In the genomic region with DNA sequence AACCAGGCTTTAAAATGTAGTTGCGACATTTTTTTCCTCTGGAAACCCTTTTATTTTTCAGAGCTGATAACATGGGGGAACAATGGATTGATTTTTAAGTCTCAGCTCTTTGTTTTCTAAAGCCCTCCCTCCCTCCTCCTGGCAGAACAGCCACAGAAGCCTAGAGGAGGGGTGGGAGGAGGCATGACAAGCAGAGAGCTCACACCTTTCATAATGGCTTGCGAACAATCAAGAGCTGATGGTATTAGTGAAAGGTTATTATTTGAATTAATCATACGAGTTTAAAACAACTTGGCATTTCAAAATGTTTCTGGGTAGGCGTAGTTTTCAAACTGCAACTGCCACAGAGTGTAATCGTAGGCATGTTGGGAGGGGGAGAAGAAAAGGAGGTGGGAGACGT, we compare ENCODE assay signal across 12 mouse cellular contexts.
"Had no signal": no experiment of that assay in that cellular context is flagged by ENCODE, and none has a peak within 500 bp of the region (broad histone marks: within the 10 kb centered on the region; RNA-seq: fewer than 3 reads in every experiment).

No protein-coding gene starts in this region.

- H3K4me3 ChIP-seq: limb, embryonic 13.5 days; midbrain, embryonic 13.5 days had no signal

- H3K27me3 ChIP-seq: limb, embryonic 13.5 days; midbrain, embryonic 13.5 days had no signal

- DNase-seq: kidney, adult 8-10 months; kidney, postnatal 25 days; lung, adult 18-20 months; right cerebral cortex, postnatal 25 days; thymus, adult 18-20 months; thymus, postnatal 14 days had no signal

- H3K4me1 ChIP-seq: limb, embryonic 13.5 days; midbrain, embryonic 13.5 days had no signal

- H3K27ac ChIP-seq: limb, embryonic 13.5 days; liver, embryonic 14.5 days; midbrain, embryonic 13.5 days; stomach, postnatal 0 days had no signal

- H3K4me2 ChIP-seq: limb, embryonic 13.5 days; midbrain, embryonic 13.5 days had no signal

- ATAC-seq: inflammation-experienced regulatory T-cells, adult 6 months; intestine, postnatal 0 days; midbrain, embryonic 13.5 days had no signal

- H3K9ac ChIP-seq: limb, embryonic 13.5 days; liver, embryonic 14.5 days; midbrain, embryonic 13.5 days had no signal

- H3K36me3 ChIP-seq: limb, embryonic 13.5 days; midbrain, embryonic 13.5 days had no signal

- H3K9me3 ChIP-seq: limb, embryonic 13.5 days; midbrain, embryonic 13.5 days had no signal
